Mouse (Mus musculus) MEL (cell line): ENCODE data around the gene Mrtfa.

ENCODE experiments used
- POLR2A ChIP-seq, 2 experiments: IDR thresholded peaks; 2 replicates each; pipeline ENCODE4 v1.6.1; 2011 to 2012; ENCODE audit warnings: low read length in 2 of 2, mild to moderate bottlenecking in 2 of 2, control low read depth in 1 of 2, improper control_type of control experiment in 1 of 2, low read depth in 1 of 2, moderate library complexity in 1 of 2; ENCODE audit not compliant: control insufficient read depth in 1 of 2, insufficient read depth in 1 of 2, poor library complexity in 1 of 2
- ZNF384 ChIP-seq: IDR thresholded peaks from 2 replicates; pipeline ENCODE4 v1.6.1; 2012; ENCODE audit warnings: low read depth, mild to moderate bottlenecking, inconsistent platforms, low read length, improper control_type of control experiment

- TF ChIP-seq ZNF384 (no peak), POLR2A (IDR thresholded peaks at IDR 0.05; ENCODE audit: control insufficient read depth in 1 of 2, insufficient read depth in 1 of 2, low read depth in 1 of 2, low read length in 2 of 2, poor library complexity in 1 of 2) (no peak)
Observed at GRCm38 (mm10) chr15:81210496-81210895, 19.9 kb upstream of the Mrtfa start.
